Mouse (Mus musculus): ENCODE results near the gene Foxo6. TPM values are rescaled to one million over a fixed set of nuclear protein-coding genes. Genes with fewer than 3 reads are reported as not detected.
A peak's percentile ranks its signal among the peaks of the same experiment; 100 is the strongest.

Foxo6 gene
- total and polyA plus RNA-seq, 2 experiments from 2014 or later, result 3.6 to 44.0 TPM

GRCm38 (mm10) chr4:120284187-120284586 is 3.0 kb downstream of the Foxo6 start:
- H3K27ac ChIP-seq (ENCODE audit: low read depth, low read length), result 0 out of 2 replicates have a peak overlapping the region, but pooled peaks have one; percentile 15

GRCm38 (mm10) chr4:120283141-120283540 is 4.0 kb downstream of the Foxo6 start:
- H3K4me3 ChIP-seq (ENCODE audit: low read depth, low read length), result peak overlapping the region; percentile 85
- H3K4me1 ChIP-seq (ENCODE audit: insufficient read depth), result peaks cover 34% of the 10 kb centered on the region
- peak overlapping the region; percentile 88 for H3K27ac ChIP-seq (ENCODE audit: low read depth, low read length)
- TF ChIP-seq CTCF (IDR thresholded peaks at IDR 0.05; ENCODE audit: low read depth), result no peak
- ATAC-seq, result peak; percentile 71
- peak overlapping the region; percentile 63 for H3K9ac ChIP-seq
- peak; percentile 85 for DNase-seq
- H3K36me3 ChIP-seq (ENCODE audit: insufficient read depth), result no peaks in the 10 kb centered on the region
- no peaks in the 10 kb centered on the region for H3K9me3 ChIP-seq (ENCODE audit: low read length)
- no peaks in the 10 kb centered on the region for H3K27me3 ChIP-seq (ENCODE audit: insufficient read depth, low read length)
- H3K4me2 ChIP-seq (ENCODE audit: low read depth), result peak overlapping the region; percentile 92
- WGBS, result 8% methylated on average over 6 of the region's 6 CpGs

More at GRCm38 (mm10) chr4:120284187-120284586, 3.0 kb downstream of the Foxo6 start:
- ATAC-seq (no peak), DNase-seq (no peak)
- Histone ChIP-seq H3K4me3 (ENCODE audit: low read depth, low read length) (peak overlapping the region; percentile 85), H3K4me2 (ENCODE audit: low read depth) (peak overlapping the region; percentile 92), H3K9ac (no peak overlapping the region; the same call in 1 of the 2 replicates), H3K36me3 (ENCODE audit: insufficient read depth) (no peaks in the 10 kb centered on the region), H3K27me3 (ENCODE audit: insufficient read depth, low read length) (no peaks in the 10 kb centered on the region), H3K4me1 (ENCODE audit: insufficient read depth) (peaks cover 30% of the 10 kb centered on the region), H3K9me3 (ENCODE audit: low read length) (no peaks in the 10 kb centered on the region)
- peak; percentile 48 for TF ChIP-seq CTCF (IDR thresholded peaks at IDR 0.05; ENCODE audit: low read depth)
- WGBS, result 50% methylated on average over 1 of the region's 1 CpGs

- ATAC-seq (peak; percentile 61), DNase-seq (peak; percentile 91)
- H3K27ac ChIP-seq (ENCODE audit: low read depth, low read length), result peak overlapping the region; percentile 88
- H3K36me3 ChIP-seq (ENCODE audit: insufficient read depth), result no peaks in the 10 kb centered on the region
- H3K4me1 ChIP-seq (ENCODE audit: insufficient read depth), result peaks cover 34% of the 10 kb centered on the region
- H3K9ac ChIP-seq, result peak overlapping the region; percentile 63
- TF ChIP-seq CTCF (IDR thresholded peaks at IDR 0.05; ENCODE audit: low read depth), result no peak
- no peaks in the 10 kb centered on the region for H3K27me3 ChIP-seq (ENCODE audit: insufficient read depth, low read length)
- H3K4me2 ChIP-seq (ENCODE audit: low read depth), result peak overlapping the region; percentile 92
- WGBS, result 2% methylated on average over 42 of the region's 47 CpGs
- H3K9me3 ChIP-seq (ENCODE audit: low read length), result no peaks in the 10 kb centered on the region
- peak overlapping the region; percentile 85 for H3K4me3 ChIP-seq (ENCODE audit: low read depth, low read length)
These were observed 4.5 kb downstream of the Foxo6 start for GRCm38 (mm10) chr4:120282568-120283091.

- no peaks in the 10 kb centered on the region for H3K9me3 ChIP-seq (ENCODE audit: low read length)
- no peak for ATAC-seq
- no peaks in the 10 kb centered on the region for H3K36me3 ChIP-seq (ENCODE audit: insufficient read depth)
- H3K27me3 ChIP-seq (ENCODE audit: insufficient read depth, low read length), result no peaks in the 10 kb centered on the region
- WGBS, result 39% methylated on average over 3 of the region's 3 CpGs
- H3K4me3 ChIP-seq (ENCODE audit: low read depth, low read length), result no peak overlapping the region
- TF ChIP-seq CTCF (IDR thresholded peaks at IDR 0.05; ENCODE audit: low read depth), result no peak
- peak overlapping the region; percentile 14; the same call in 1 of the 2 replicates for H3K9ac ChIP-seq
- no peak for DNase-seq
- peak overlapping the region; percentile 88 for H3K27ac ChIP-seq (ENCODE audit: low read depth, low read length)
- H3K4me1 ChIP-seq (ENCODE audit: insufficient read depth), result peaks cover 40% of the 10 kb centered on the region
- no peak overlapping the region for H3K4me2 ChIP-seq (ENCODE audit: low read depth)
These were observed 6.1 kb downstream of the Foxo6 start for GRCm38 (mm10) chr4:120281011-120281410.

- TF ChIP-seq CTCF (IDR thresholded peaks at IDR 0.05; ENCODE audit: low read depth), result no peak
- Histone ChIP-seq H3K27ac (ENCODE audit: low read depth, low read length) (no peak overlapping the region), H3K4me1 (ENCODE audit: insufficient read depth) (peaks cover 39% of the 10 kb centered on the region), H3K9ac (no peak overlapping the region), H3K36me3 (ENCODE audit: insufficient read depth) (no peaks in the 10 kb centered on the region), H3K4me2 (ENCODE audit: low read depth) (no peak overlapping the region), H3K9me3 (ENCODE audit: low read length) (no peaks in the 10 kb centered on the region), H3K27me3 (ENCODE audit: insufficient read depth, low read length) (no peaks in the 10 kb centered on the region), H3K4me3 (ENCODE audit: low read depth, low read length) (no peak overlapping the region)
- 59% methylated on average over 12 of the region's 12 CpGs for WGBS
- DNase-seq (no peak), ATAC-seq (no peak)
These were observed 6.7 kb downstream of the Foxo6 start for GRCm38 (mm10) chr4:120280432-120280831.

- DNase-seq (no peak), ATAC-seq (peak; percentile 32; the same call in 1 of the 2 replicates)
- Histone ChIP-seq H3K9ac (no peak overlapping the region), H3K27ac (ENCODE audit: low read depth, low read length) (no peak overlapping the region), H3K9me3 (ENCODE audit: low read length) (no peaks in the 10 kb centered on the region), H3K4me2 (ENCODE audit: low read depth) (no peak overlapping the region), H3K4me1 (ENCODE audit: insufficient read depth) (peaks cover 28% of the 10 kb centered on the region), H3K4me3 (ENCODE audit: low read depth, low read length) (no peak overlapping the region), H3K27me3 (ENCODE audit: insufficient read depth, low read length) (no peaks in the 10 kb centered on the region), H3K36me3 (ENCODE audit: insufficient read depth) (no peaks in the 10 kb centered on the region)
- no peak for TF ChIP-seq CTCF (IDR thresholded peaks at IDR 0.05; ENCODE audit: low read depth)
- WGBS, result 27% methylated on average over 4 of the region's 4 CpGs
These were observed 9.8 kb downstream of the Foxo6 start for GRCm38 (mm10) chr4:120277255-120277928.

- no peak for ATAC-seq
- Histone ChIP-seq H3K9ac (no peak overlapping the region), H3K27me3 (ENCODE audit: insufficient read depth, low read length) (no peaks in the 10 kb centered on the region), H3K9me3 (ENCODE audit: low read length) (no peaks in the 10 kb centered on the region), H3K4me1 (ENCODE audit: insufficient read depth) (peaks cover 15% of the 10 kb centered on the region; the same call in 1 of the 2 replicates), H3K4me2 (ENCODE audit: low read depth) (no peak overlapping the region), H3K27ac (ENCODE audit: low read depth, low read length) (no peak overlapping the region), H3K36me3 (ENCODE audit: insufficient read depth) (no peaks in the 10 kb centered on the region), H3K4me3 (ENCODE audit: low read depth, low read length) (no peak overlapping the region)
- WGBS, result 79% methylated on average over 9 of the region's 9 CpGs
- no peak for DNase-seq
- TF ChIP-seq CTCF (IDR thresholded peaks at IDR 0.05; ENCODE audit: low read depth), result no peak
These were observed 11.7 kb downstream of the Foxo6 start for GRCm38 (mm10) chr4:120275487-120275886.
